Mouse (Mus musculus) right cerebral cortex, postnatal 14 days (tissue): ENCODE data around the gene Prpsap1.
A peak's percentile ranks its signal among the peaks of the same experiment; 100 is the strongest.
"Not testable (repeated sequence)": the region's sequence is repeated elsewhere in the genome, so short reads cannot be mapped to it uniquely, and the experiment has no call there.

Source experiments
- DNase-seq: peaks from one replicate; pipeline ENCODE4 v3.0.0; 2022

Gene Prpsap1

GRCm38 (mm10) chr11:116426852-116427575 is 67.0 kb downstream of the Prpsap1 start:
- DNase-seq, result no peak

- not testable (repeated sequence) for DNase-seq
Observed at GRCm38 (mm10) chr11:116426328-116426727, 67.7 kb downstream of the Prpsap1 start.

- DNase-seq, result no peak
Observed at GRCm38 (mm10) chr11:116424621-116425407, 69.2 kb downstream of the Prpsap1 start.

GRCm38 (mm10) chr11:116423782-116424620 is 70.0 kb downstream of the Prpsap1 start:
- DNase-seq, result peak; percentile 7

- DNase-seq, result no peak
Observed at GRCm38 (mm10) chr11:116423214-116423613, 70.8 kb downstream of the Prpsap1 start.

- no peak for DNase-seq
Observed at GRCm38 (mm10) chr11:116422562-116422961, 71.4 kb downstream of the Prpsap1 start.

GRCm38 (mm10) chr11:116421102-116421501 is 72.9 kb downstream of the Prpsap1 start:
- DNase-seq, result no peak
